Mouse (Mus musculus): ENCODE measurements around the gene Sipa1l3.

The Sipa1l3 gene

DNA sequence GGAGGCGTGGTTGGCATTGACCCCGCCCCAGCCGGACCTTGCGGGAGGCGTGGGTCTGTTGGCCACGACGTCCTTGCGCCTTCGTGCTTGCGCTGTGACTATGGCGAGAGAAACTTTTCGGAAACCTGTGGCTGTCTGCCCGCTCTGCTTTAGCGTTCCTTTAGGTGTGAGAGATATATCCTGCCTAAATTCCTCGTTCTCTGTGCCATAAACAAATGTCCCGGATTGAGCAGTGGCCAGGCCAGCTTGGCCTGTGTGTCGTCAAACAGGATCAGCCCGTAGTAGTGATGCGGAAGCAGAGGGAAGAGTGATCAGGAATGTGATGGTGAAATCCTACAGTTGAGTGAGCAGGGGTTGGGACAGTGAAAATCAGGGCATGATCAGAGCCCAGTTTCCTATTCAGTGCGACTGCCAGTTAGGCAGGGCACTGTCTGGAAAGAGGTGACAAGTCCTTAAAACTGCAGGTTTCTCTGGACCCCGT, 236.3 kb downstream of the Sipa1l3 start:
- no peak for DNase-seq (ENCODE audit: low read depth)

DNA sequence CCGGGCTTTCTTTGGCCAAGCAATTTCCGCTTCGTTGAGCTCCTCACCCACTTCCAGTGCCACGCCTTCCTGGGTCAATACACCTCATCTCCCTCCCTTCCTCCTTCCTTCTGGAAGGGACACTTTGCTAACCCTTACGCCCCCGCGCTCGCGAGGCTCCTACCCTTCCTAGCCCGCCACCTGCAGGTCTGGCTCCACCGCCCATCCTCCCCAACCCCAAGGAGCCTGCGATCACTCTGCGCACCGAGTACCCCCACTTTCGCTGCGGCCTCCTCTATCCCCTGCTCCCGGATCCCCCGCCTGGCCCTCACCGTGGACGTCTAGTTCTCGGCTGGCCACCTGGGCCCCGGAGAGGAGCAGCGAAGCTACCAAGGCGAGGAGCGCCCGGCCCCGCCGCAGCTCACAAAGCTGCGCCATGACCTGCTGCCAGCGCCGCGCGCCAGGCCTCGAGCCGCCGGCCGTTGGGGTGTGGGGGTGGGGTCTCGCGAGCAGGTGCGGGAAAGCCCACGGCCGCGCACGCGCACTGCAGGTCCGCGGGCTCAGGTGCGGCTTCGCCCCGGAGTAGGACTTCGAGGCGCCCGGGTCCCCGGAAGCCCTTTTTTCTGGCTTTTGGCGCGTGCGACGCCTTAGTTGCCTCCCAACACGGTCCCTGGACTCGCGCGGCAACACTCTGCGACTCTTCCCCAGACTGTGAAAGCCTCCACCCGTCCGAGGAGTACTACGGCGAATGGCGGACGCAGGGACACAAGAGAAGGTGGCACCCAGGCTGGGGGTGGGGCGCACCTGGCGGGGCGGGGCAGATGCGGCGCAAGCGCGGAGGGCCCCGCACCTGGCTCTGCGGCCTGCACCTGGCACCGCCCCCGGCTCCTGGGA, 237.0 kb downstream of the Sipa1l3 start, which contains the start of gene Spint2:
Spint2 (minus strand) TSS at position 712 of the 873 bp plus-strand sequence.
- DNase-seq (ENCODE audit: low read depth): peak; percentile 78

DNA sequence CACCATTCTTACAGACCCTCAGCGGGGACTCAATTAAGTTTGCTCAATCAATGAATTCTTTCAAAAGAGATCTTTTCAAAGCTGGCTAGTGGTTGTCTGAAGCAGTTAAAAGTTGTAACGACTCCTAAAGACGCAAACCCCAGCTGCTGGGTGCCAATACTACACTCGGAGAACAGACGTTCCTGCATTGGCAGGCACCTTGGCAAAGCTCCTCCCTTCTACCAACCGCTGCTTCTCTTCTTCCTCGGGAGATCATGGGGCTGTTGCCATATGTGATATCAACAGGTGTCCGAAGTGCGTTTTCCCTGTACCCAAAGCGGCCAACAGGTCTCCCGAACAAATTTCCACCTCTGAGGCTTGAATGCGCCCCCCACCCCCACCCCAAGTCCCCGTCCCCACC, 237.6 kb downstream of the Sipa1l3 start:
- DNase-seq (ENCODE audit: low read depth): peak; percentile 52

DNA sequence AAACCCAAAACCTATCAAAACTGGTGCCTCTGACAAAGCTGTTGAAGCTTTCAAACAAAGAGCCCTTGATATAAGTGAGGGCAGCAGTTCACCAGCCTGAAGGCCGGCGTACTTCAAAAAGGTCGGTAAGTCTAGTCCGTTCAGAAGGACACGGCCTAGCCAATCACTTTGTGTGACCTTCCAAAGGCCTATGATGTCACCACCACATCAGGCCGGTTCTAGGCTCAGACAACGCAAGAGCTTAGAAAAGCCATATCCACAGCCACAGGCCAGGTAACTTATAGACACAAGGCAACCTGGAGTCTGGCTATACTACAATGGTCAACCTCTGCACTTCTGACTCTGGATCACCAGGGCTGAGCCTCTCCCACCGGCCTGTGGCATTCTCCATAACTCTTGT, 238.5 kb downstream of the Sipa1l3 start:
- no peak for DNase-seq (ENCODE audit: low read depth)

DNA sequence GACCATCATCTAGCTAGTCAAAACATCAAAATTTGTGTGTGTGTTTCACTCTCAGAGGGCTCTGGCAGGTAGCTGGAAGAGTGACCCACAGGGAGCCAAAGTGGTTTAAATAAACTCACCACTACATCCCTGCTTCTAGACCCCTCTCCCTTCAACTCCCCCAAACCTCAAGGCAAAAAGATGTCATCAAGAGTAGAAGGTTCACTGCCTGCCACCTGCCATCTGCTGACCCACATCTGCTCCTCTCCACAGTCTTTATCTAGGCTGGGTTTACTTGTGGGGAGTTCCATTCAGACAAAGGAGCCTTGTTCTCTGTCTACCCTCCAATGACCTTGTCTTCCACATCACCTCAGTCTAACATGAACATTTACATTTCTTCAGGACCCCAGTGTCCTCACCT, 239.2 kb downstream of the Sipa1l3 start:
- no peak for DNase-seq (ENCODE audit: low read depth)

DNA sequence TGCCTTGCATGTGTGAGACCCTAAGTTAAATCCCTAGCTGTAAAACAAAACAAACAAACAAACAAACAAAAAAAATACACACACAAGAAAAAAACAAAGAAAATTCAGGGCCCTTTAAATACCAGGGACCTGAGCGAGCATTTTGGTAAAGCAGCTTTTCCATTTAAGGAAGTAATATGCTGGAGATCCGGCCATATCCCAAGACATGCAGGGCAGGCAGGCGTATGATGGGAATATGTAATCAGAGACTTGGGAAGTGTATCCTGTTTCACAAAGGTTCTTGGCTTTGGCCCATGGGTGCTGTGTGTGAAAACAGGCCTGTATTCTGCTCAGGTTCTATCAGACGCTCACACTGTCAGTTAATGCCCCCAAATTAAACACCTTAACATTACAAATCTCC, 240.9 kb downstream of the Sipa1l3 start:
- DNase-seq (ENCODE audit: low read depth): no peak

DNA sequence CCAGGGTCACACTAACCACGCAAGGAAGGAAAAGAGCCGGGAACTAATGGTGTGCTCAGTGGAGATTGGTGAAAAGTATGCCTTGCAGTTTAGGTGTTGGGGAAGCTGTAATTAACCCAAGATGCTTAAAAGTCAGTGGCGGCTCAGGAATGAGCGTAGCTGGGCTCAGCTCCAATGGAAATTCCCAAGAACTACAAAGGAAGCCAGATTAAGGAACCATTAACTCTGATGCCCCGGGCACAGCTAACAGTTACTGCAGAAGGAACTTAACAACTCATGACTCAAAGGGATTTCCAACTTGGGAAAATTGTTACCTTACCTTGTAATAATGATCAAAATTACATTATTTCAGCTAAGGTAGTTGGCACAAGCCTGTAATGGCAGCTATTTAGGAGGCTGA, 241.7 kb downstream of the Sipa1l3 start:
- DNase-seq (ENCODE audit: low read depth): no peak

DNA sequence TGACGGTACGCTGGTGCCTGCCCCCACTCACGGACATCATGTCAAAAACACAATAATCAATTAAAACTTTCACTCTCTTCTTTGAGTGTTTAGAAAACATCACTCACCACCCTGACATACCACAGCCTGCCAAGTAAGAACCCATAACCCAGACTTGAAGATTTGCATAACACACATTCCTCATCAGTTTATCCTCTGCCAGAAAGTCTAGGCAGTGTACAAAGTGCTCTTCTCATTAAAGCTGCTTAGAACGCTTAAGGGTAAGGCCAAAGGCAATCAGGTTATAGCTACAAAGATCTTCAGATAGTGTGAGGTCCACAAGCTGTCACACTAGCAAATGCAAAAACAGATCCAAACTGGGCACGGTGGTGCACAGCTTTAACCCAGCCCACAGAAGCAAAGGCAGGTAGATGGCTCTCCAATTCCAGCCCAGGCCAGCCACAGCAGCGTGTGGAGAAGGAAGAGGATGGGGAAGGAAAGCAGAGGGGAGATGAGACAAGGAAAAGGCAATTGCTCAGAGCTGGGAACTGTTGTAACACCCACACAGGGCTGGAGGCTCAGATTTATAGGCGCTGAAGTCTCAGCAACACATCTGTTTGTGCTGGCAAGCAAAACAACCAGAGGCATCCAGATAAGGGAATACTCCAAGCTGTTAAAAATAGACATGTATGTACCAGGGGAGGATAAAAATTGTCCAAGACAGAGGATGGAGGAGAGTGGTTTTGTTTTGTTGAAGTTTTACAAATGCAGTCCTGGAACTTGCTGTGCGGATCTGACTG, 246.6 kb downstream of the Sipa1l3 start:
- DNase-seq (ENCODE audit: low read depth): no peak

DNA sequence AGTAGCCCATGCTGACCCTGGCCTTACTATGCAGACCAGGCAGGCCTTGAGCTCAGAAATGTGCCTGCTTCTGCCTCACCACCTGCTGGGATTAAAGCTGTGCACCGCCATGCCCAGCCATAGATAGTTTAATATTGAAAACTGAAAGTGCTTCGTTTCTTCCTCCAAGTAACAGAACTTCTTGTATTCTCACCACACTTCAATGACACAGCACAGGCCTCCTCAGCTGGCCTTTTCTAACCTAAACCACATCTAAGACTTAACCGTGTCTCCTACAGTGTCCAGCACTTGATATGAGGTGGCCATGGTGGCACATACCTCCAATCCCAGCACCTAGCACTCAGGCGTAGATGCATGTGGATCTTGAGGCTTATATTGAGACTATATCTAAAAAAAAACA, 248.0 kb downstream of the Sipa1l3 start:
- no peak for DNase-seq (ENCODE audit: low read depth)

Measured in naive thymus-derived CD4-positive, alpha-beta T cell, adult 2 months (primary cell).